Mouse (Mus musculus): ENCODE results near the gene Wt1. TPM values are rescaled to one million over a fixed set of nuclear protein-coding genes. Genes with fewer than 3 reads are reported as not detected.

Wt1 gene
- total RNA-seq, 2 experiments from 2014 or later, result not detected

- intact Hi-C loops (cut with DNase I; ENCODE audit: low total_unique reads), result no loop called here
- DNase-seq, result no peak
Observed at GRCm38 (mm10) chr2:105168137-105168536, 41.8 kb downstream of the Wt1 start.

GRCm38 (mm10) chr2:105174254-105174653 lies 47.9 kb downstream of the Wt1 start:
- intact Hi-C loops (cut with DNase I; ENCODE audit: low total_unique reads), result no loop called here
- DNase-seq, result no peak

GRCm38 (mm10) chr2:105178871-105179270 lies 52.5 kb downstream of the Wt1 start:
- DNase-seq, result no peak
- intact Hi-C loops (cut with DNase I; ENCODE audit: low total_unique reads), result no loop called here

- DNase-seq, result no peak
- intact Hi-C loops (cut with DNase I; ENCODE audit: low total_unique reads), result no loop called here
Observed at GRCm38 (mm10) chr2:105182501-105182900, 56.2 kb downstream of the Wt1 start.

- DNase-seq, result no peak
- intact Hi-C loops (cut with DNase I; ENCODE audit: low total_unique reads), result no loop called here
Observed at GRCm38 (mm10) chr2:105185140-105185539, 58.8 kb downstream of the Wt1 start.

- intact Hi-C loops (cut with DNase I; ENCODE audit: low total_unique reads), result no loop called here
- DNase-seq, result no peak
Observed at GRCm38 (mm10) chr2:105185768-105186529, 59.6 kb downstream of the Wt1 start.

GRCm38 (mm10) chr2:105186591-105186990 lies 60.3 kb downstream of the Wt1 start:
- intact Hi-C loops (cut with DNase I; ENCODE audit: low total_unique reads), result no loop called here
- no peak for DNase-seq

GRCm38 (mm10) chr2:105188182-105188581 lies 61.9 kb downstream of the Wt1 start:
- intact Hi-C loops (cut with DNase I; ENCODE audit: low total_unique reads), result no loop called here
- no peak for DNase-seq

GRCm38 (mm10) chr2:105189352-105189751 lies 63.0 kb downstream of the Wt1 start:
- intact Hi-C loops (cut with DNase I; ENCODE audit: low total_unique reads), result no loop called here
- DNase-seq, result no peak

GRCm38 (mm10) chr2:105200152-105200551 lies 73.8 kb downstream of the Wt1 start:
- DNase-seq, result no peak
- intact Hi-C loops (cut with DNase I; ENCODE audit: low total_unique reads), result no loop called here

GRCm38 (mm10) chr2:105206563-105207174 lies 80.3 kb downstream of the Wt1 start:
- no peak for DNase-seq
- intact Hi-C loops (cut with DNase I; ENCODE audit: low total_unique reads), result no loop called here

- no peak for DNase-seq
- intact Hi-C loops (cut with DNase I; ENCODE audit: low total_unique reads), result no loop called here
Observed at GRCm38 (mm10) chr2:105212839-105213238, 86.5 kb downstream of the Wt1 start.

- intact Hi-C loops (cut with DNase I; ENCODE audit: low total_unique reads), result no loop called here
- no peak for DNase-seq
Observed at GRCm38 (mm10) chr2:105215914-105216313, 89.6 kb downstream of the Wt1 start.

GRCm38 (mm10) chr2:105219229-105219628 lies 92.9 kb downstream of the Wt1 start:
- intact Hi-C loops (cut with DNase I; ENCODE audit: low total_unique reads), result no loop called here

GRCm38 (mm10) chr2:105219664-105220063 lies 93.3 kb downstream of the Wt1 start:
- intact Hi-C loops (cut with DNase I; ENCODE audit: low total_unique reads), result no loop called here
- no peak for DNase-seq

More at GRCm38 (mm10) chr2:105219229-105219628, 92.9 kb downstream of the Wt1 start:
- DNase-seq, result no peak

GRCm38 (mm10) chr2:105220738-105221303 lies 94.5 kb downstream of the Wt1 start:
- DNase-seq, result no peak
- intact Hi-C loops (cut with DNase I; ENCODE audit: low total_unique reads), result no loop called here

Other genes with a start within 250 kb of the Wt1 start
- 100 to 1,000 TPM; 100 to 102 TPM for gene Eif3m, start 109.4 kb upstream of the Wt1 start, total RNA-seq (2021)
- gene Gm11060, start 34.5 kb upstream of the Wt1 start, total RNA-seq (2021), result not detected
- not detected for gene Them7, start 97.8 kb downstream of the Wt1 start, total RNA-seq (2021)